Mouse (Mus musculus): ENCODE results near the gene Mprip. TPM values are rescaled to one million over a fixed set of nuclear protein-coding genes. Genes with fewer than 3 reads are reported as not detected.

The Mprip gene
- polyA plus RNA-seq, 1 experiment, result 126 TPM

DNA sequence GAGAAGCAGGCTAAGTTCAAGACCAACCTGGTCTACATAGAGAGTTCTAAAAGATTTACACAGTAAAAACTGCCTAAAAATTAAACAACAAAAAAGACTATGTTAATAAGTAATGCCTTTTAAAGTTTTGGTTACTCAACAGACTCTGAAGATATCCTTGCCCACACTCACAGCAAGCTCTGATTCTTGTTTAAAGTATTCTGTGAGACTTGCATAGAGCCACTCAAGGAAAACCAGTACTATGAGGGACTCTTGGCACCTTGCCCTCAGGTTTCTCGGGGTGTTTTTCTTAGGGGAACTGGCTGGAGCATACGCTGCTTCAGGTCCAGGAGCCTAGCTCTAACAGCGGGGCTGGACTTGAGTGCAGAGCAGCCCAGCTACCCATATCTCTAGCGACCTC, 118.3 kb downstream of the Mprip start:
- Histone ChIP-seq H3K4me3 (ENCODE audit: insufficient read depth, low read length) (no peak overlapping the region), H3K4me1 (ENCODE audit: control insufficient read depth, insufficient read depth, low read length) (no peaks in the 10 kb centered on the region), H3K27ac (ENCODE audit: insufficient read depth, low read length) (no peak overlapping the region)
- no peak for TF ChIP-seq POLR2A (IDR thresholded peaks at IDR 0.05; ENCODE audit: extremely low read depth, insufficient read depth, low read length)
- TF ChIP-seq CTCF (IDR thresholded peaks at IDR 0.05; ENCODE audit: extremely low read depth, insufficient read depth, low read length), result no peak

DNA sequence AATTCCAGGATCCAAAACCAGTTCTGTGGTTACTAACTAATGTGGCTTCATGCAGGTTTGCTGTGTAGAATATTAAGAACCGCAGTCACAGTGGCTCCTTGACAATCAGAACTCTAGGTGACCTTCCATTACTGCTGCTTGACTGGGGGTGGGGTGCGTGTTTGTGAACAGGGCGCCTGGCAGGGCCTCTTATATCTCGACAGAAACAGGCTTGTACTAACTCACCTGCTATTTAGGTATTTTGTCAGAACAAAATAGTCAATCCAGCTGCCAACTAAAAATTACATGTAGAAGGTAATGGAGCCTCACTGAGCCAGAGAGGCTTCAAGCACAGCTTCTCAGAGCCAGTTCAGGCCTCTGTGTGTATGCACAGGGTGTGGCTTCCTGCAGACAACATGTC, 119.1 kb downstream of the Mprip start:
- TF ChIP-seq POLR2A (IDR thresholded peaks at IDR 0.05; ENCODE audit: extremely low read depth, insufficient read depth, low read length), result no peak
- no peak for TF ChIP-seq CTCF (IDR thresholded peaks at IDR 0.05; ENCODE audit: extremely low read depth, insufficient read depth, low read length)
- Histone ChIP-seq H3K4me1 (ENCODE audit: control insufficient read depth, insufficient read depth, low read length) (no peaks in the 10 kb centered on the region), H3K27ac (ENCODE audit: insufficient read depth, low read length) (no peak overlapping the region)

DNA sequence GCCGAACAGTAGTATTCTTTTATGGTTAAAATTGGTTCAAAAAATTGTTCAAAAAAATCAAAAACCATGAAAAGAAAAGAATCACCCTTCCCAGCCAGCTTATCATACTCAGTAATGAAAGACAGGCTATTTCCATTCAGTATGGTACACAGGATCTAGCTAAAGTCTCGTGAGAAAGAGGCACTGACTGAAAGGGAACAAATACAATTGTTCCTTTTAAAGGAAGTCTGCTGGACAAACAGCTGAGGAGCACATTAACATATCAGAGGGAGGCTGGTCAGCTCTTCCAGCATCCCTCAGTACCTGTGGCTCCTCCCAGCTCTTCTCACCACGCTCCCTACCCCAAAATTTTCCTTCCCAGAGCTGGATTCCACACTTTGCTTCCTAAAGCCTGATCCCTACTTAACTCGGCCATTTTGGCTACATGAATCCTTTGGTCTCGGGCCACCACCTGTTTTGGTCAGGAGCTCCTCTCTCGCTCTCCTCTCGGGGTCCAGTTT, 121.0 kb downstream of the Mprip start:
- TF ChIP-seq POLR2A (IDR thresholded peaks at IDR 0.05; ENCODE audit: extremely low read depth, insufficient read depth, low read length), result no peak
- TF ChIP-seq CTCF (IDR thresholded peaks at IDR 0.05; ENCODE audit: extremely low read depth, insufficient read depth, low read length), result no peak
- Histone ChIP-seq H3K27ac (ENCODE audit: insufficient read depth, low read length) (no peak overlapping the region), H3K4me3 (ENCODE audit: insufficient read depth, low read length) (no peak overlapping the region), H3K4me1 (ENCODE audit: control insufficient read depth, insufficient read depth, low read length) (no peaks in the 10 kb centered on the region; the same call in 1 of the 2 replicates)

More for the DNA sequence above, 119.1 kb downstream of the Mprip start:
- no peak overlapping the region for H3K4me3 ChIP-seq (ENCODE audit: insufficient read depth, low read length)

DNA sequence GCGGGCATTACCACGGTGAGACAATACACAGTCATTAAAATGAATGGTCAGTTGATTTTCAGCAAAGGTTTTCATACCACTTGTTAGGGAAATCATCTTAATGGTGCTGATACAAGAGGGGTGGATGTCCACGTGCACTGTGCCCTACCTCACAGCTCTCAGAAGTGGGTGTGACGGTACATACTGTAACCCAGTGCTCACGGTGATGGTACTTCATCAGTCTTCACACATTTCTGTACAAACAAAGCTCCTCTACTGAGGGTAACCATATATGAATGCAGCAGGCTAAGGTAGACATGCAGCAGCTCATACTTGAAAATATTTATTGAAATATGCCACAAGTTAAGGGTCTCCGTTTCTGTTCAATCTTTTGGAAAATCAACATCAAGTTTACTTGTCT, 122.5 kb downstream of the Mprip start:
- H3K4me3 ChIP-seq (ENCODE audit: insufficient read depth, low read length), result no peak overlapping the region
- no peak overlapping the region for H3K27ac ChIP-seq (ENCODE audit: insufficient read depth, low read length)
- TF ChIP-seq CTCF (IDR thresholded peaks at IDR 0.05; ENCODE audit: extremely low read depth, insufficient read depth, low read length) (no peak), POLR2A (IDR thresholded peaks at IDR 0.05; ENCODE audit: extremely low read depth, insufficient read depth, low read length) (no peak)
- H3K4me1 ChIP-seq (ENCODE audit: control insufficient read depth, insufficient read depth, low read length), result no peaks in the 10 kb centered on the region; the same call in 1 of the 2 replicates

DNA sequence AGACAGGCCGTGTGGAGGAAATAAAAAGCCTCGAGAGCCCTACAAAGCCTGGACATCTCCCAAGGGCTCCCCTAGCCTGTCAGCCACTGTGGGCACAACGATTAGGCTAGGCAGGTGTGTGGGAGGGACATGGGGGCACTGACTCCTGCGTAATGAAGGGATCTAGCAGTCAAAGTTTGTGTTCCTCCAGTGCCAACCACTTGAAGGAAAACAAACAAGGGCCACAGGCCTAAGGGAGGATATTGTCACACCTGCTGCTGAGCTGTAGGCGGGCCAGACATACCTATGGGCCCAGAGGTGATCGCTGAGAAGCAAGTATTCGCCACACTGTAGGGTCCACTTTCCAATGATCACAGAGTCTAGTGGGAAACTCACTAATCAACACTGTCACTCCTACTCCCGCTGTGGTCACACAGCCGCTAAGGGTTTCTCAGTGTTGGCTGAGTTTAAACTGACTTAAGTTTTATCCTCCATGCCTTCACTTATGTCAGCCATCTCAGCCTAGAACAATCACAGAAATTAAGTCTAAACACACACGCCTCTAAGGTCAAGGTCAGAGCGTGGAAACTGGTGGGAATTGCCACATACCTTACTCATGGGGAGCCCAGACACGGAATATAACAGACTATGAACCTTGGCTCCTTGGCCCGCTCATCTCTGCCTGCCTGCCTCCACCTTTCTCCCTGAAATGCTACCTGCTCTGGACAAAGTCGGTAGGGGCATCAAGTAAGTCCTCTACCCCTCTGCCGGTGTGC, 125.5 kb downstream of the Mprip start:
- Histone ChIP-seq H3K4me1 (ENCODE audit: control insufficient read depth, insufficient read depth, low read length) (no peaks in the 10 kb centered on the region; the same call in 1 of the 2 replicates), H3K27ac (ENCODE audit: insufficient read depth, low read length) (no peak overlapping the region), H3K4me3 (ENCODE audit: insufficient read depth, low read length) (peak overlapping the region; percentile 24; the same call in 1 of the 2 replicates)
- TF ChIP-seq CTCF (IDR thresholded peaks at IDR 0.05; ENCODE audit: extremely low read depth, insufficient read depth, low read length) (no peak), POLR2A (IDR thresholded peaks at IDR 0.05; ENCODE audit: extremely low read depth, insufficient read depth, low read length) (no peak)

DNA sequence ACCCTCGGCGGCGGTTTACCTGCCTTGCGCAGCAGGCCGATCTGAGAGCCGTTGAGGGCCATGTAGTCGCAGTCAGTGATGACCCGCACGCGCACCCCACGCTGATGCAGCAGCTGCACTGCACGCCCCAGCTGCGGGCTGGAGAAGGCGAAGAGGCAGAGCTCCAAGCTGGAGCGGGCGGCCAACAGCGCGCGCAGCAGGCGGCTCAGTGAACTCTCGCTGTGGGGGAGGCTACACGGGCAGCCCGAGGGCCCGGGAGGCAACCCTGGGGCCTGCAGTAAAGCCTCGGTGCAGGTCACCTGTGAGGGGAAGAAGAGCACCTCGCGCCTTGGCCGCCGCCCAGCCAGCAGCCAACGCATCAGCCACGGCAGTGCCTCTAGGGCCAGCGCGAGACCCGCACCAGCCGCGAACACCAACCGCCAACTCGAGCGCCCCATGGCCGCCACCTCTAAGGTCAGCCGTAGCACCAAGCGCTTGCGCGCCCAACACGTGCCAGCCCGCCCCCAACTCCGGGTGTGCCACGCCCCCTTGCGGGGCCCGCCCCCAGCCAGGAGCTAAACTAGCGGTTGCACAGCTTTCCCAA, 126.2 kb downstream of the Mprip start, which contains the start of gene Pld6:
TSS of gene Pld6 (minus strand) at position 447 of the 583 bp plus-strand sequence.
- TF ChIP-seq POLR2A (IDR thresholded peaks at IDR 0.05; ENCODE audit: extremely low read depth, insufficient read depth, low read length), result no peak
- no peak for TF ChIP-seq CTCF (IDR thresholded peaks at IDR 0.05; ENCODE audit: extremely low read depth, insufficient read depth, low read length)
- Histone ChIP-seq H3K4me1 (ENCODE audit: control insufficient read depth, insufficient read depth, low read length) (no peaks in the 10 kb centered on the region; the same call in 1 of the 2 replicates), H3K4me3 (ENCODE audit: insufficient read depth, low read length) (peak within 1 kb of the TSS; percentile 24), H3K27ac (ENCODE audit: insufficient read depth, low read length) (no peak within 1 kb of the TSS)

DNA sequence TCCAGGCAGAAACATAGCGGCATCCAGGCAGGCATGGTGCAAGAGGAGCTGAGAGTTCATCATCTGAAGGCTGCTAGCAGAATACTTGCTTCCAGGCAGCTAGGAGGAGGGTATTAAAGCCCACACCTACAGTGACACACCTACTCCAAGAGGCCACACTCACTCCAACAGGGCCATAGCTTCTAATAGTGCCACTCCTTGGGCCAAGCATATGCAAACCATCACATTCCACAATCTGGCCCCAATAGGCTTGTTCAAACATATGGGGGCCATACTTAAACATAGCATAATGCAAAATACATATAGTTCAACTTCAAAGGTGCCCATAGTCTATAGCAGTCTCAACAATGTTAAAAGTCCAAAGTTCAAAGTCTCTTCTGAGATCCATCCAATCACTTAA, 128.2 kb downstream of the Mprip start:
- TF ChIP-seq POLR2A (IDR thresholded peaks at IDR 0.05; ENCODE audit: extremely low read depth, insufficient read depth, low read length) (no peak), CTCF (IDR thresholded peaks at IDR 0.05; ENCODE audit: extremely low read depth, insufficient read depth, low read length) (no peak)
- Histone ChIP-seq H3K4me3 (ENCODE audit: insufficient read depth, low read length) (no peak overlapping the region), H3K4me1 (ENCODE audit: control insufficient read depth, insufficient read depth, low read length) (no peaks in the 10 kb centered on the region; the same call in 1 of the 2 replicates), H3K27ac (ENCODE audit: insufficient read depth, low read length) (no peak overlapping the region)

DNA sequence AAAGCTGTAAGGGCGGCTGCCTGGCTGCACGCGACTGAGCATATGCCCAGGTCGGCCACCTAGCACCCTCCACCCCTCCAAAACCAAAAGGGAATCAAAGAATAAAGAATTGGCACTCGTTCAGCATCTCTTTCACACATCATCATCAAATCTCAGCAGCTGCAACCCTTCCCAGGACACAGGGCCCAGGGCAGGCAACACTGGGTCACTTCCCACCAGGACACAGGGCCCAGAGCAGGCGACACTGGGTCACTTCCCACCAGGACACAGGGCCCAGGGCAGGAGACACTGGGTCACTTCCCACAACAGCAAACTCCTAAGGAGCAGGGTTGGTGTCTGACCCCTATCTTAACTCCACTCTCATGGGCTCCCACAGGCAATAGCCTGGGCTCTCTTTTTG, 132.3 kb downstream of the Mprip start:
- no peak for TF ChIP-seq CTCF (IDR thresholded peaks at IDR 0.05; ENCODE audit: extremely low read depth, insufficient read depth, low read length)
- no peak for TF ChIP-seq POLR2A (IDR thresholded peaks at IDR 0.05; ENCODE audit: extremely low read depth, insufficient read depth, low read length)
- Histone ChIP-seq H3K4me1 (ENCODE audit: control insufficient read depth, insufficient read depth, low read length) (no peaks in the 10 kb centered on the region), H3K4me3 (ENCODE audit: insufficient read depth, low read length) (no peak overlapping the region), H3K27ac (ENCODE audit: insufficient read depth, low read length) (no peak overlapping the region)

DNA sequence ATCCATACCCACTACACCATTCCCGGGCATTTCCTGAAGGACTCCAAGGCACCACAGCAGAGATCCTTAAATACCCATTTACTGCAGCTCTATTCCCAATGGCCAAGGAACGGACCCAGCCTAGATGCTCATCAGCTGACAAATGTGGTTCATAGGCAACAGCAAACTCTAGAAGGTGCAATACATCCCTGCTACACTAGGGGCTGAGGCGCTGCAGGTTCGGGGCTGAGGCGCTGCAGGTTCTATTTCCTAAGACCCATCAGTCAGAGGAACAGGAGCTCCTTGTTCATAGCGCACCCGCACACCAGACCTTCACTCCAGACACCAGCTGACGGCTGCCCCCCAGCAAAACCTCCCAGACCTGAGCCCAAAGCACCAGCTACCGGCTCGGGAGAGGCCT, 139.3 kb downstream of the Mprip start:
- H3K27ac ChIP-seq (ENCODE audit: insufficient read depth, low read length), result no peak overlapping the region
- H3K4me1 ChIP-seq (ENCODE audit: control insufficient read depth, insufficient read depth, low read length), result no peaks in the 10 kb centered on the region
- no peak overlapping the region for H3K4me3 ChIP-seq (ENCODE audit: insufficient read depth, low read length)
- no peak for TF ChIP-seq CTCF (IDR thresholded peaks at IDR 0.05; ENCODE audit: extremely low read depth, insufficient read depth, low read length)
- TF ChIP-seq POLR2A (IDR thresholded peaks at IDR 0.05; ENCODE audit: extremely low read depth, insufficient read depth, low read length), result no peak

DNA sequence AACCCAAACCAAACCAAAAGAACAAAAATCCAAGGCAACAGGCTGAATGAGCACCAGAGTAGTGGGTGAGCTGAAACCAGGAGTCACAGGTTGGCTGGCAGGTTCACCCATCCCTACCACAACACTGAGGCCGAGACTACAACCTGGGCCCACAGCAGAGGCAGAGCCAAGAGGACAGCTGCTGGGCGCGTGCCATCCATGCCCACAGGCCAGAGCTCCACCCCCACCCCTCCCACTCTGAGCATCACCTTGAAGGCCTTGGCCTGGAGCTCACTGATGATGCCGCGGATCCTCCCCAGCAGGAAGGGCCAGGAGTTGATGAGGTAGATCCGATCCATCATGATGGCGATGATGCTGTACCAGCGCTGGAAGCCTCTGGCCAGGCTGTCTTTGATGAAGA, 140.8 kb downstream of the Mprip start:
- Histone ChIP-seq H3K27ac (ENCODE audit: insufficient read depth, low read length) (no peak overlapping the region), H3K4me3 (ENCODE audit: insufficient read depth, low read length) (no peak overlapping the region), H3K4me1 (ENCODE audit: control insufficient read depth, insufficient read depth, low read length) (no peaks in the 10 kb centered on the region)
- no peak for TF ChIP-seq POLR2A (IDR thresholded peaks at IDR 0.05; ENCODE audit: extremely low read depth, insufficient read depth, low read length)
- TF ChIP-seq CTCF (IDR thresholded peaks at IDR 0.05; ENCODE audit: extremely low read depth, insufficient read depth, low read length), result no peak
